Mouse (Mus musculus) kidney, embryonic 16.5 days (tissue): ENCODE results near the gene Fam83f. TPM values are rescaled to one million over a fixed set of nuclear protein-coding genes. Genes with fewer than 3 reads are reported as not detected.
"Not testable (repeated sequence)": the region's sequence is repeated elsewhere in the genome, so short reads cannot be mapped to it uniquely, and the experiment has no call there.

Experiments
- ATAC-seq: fragments of 200-750 bp; cut with Nextera tagmentation; 2 replicates; pipeline ENCODE4 v1.8.0; 2017; ENCODE audit warnings: moderate TSS enrichment; ENCODE audit not compliant: low FRiP score, low TSS enrichment
- H3K27ac ChIP-seq: fragments of 300-500 bp; sonication (generic); 2 replicates; pipeline ENCODE4 v1.5.1; 2014; ENCODE audit warnings: low read length
- H3K27me3 ChIP-seq: fragments of 300-500 bp; sonication (generic); 2 replicates; pipeline ENCODE4 v1.6.1; 2014; ENCODE audit warnings: low read length, control low read depth, mixed read lengths; ENCODE audit not compliant: insufficient read depth
- H3K36me3 ChIP-seq: fragments of 300-500 bp; sonication (generic); 2 replicates; pipeline ENCODE4 v1.6.1; 2014; ENCODE audit warnings: low read length, control low read depth, mixed read lengths; ENCODE audit not compliant: insufficient read depth
- H3K4me1 ChIP-seq: fragments of 300-500 bp; sonication (generic); 2 replicates; pipeline ENCODE4 v1.6.1; 2014; ENCODE audit warnings: low read length, control low read depth, mixed read lengths; ENCODE audit not compliant: insufficient read depth
- H3K4me2 ChIP-seq: fragments of 300-500 bp; sonication (generic); replicated peaks from 2 replicates; pipeline ENCODE4 v1.6.1; 2014; ENCODE audit warnings: low read depth, low read length
- H3K4me3 ChIP-seq: fragments of 300-500 bp; sonication (generic); 2 replicates; pipeline ENCODE4 v1.5.1; 2014; ENCODE audit warnings: mild to moderate bottlenecking, low read length
- H3K9ac ChIP-seq: fragments of 300-500 bp; sonication (generic); replicated peaks from 2 replicates; pipeline ENCODE4 v1.6.1; 2014; ENCODE audit warnings: low read length
- H3K9me3 ChIP-seq: fragments of 300-500 bp; sonication (generic); 2 replicates; pipeline ENCODE4 v1.6.1; 2016; ENCODE audit warnings: low read length, control low read depth
- WGBS: fragments of 180-500 bp; shearing (Covaris S2); extraction: QIAGEN DNeasy Blood & Tissue Kit; methylation state at CpG from one replicate; pipeline ENCODE4 v1.1.7; 2014; 5-methylcytosine and 5-hydroxymethylcytosine counted together
- polyA plus RNA-seq: library from polyadenylated mRNA; unstranded; fragments of >200 nt; fragmentation: Nextera tagmentation; extraction: Ambion mirVana; gene quantifications from 2 replicates; pipeline ENCODE4 v1.2.1, GENCODE M21; 2015

Fam83f gene
- polyA plus RNA-seq, 1 experiment from 2014 or later = 5.4 TPM

DNA sequence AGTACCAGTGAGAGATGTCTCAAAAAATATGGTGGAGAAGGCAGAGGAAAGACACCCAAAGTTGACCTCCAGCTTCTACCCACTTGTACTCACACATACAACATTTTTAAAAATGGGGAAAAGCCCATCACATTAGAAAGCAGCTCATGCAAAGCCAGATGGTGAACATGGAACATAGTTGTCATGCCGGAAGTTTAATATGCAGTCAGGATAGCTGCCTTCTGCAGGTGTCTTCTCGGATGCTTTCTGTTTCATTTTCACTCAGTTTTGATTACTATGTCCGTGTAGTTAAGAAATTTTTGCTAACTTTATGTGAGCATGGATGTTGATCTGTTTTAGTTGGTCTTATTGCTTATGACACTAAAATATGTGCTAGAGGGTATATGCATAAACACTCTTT, 63.7 kb downstream of the Fam83f start:
- Histone ChIP-seq H3K27me3 (no peaks in the 10 kb centered on the region), H3K36me3 (no peaks in the 10 kb centered on the region), H3K4me1 (peaks cover 16% of the 10 kb centered on the region), H3K27ac (no peak overlapping the region), H3K4me2 (no peak overlapping the region), H3K4me3 (no peak overlapping the region), H3K9me3 (no peaks in the 10 kb centered on the region), H3K9ac (no peak overlapping the region)
- 90% methylated on average over 3 of the region's 3 CpGs for WGBS
- ATAC-seq = no peak

DNA sequence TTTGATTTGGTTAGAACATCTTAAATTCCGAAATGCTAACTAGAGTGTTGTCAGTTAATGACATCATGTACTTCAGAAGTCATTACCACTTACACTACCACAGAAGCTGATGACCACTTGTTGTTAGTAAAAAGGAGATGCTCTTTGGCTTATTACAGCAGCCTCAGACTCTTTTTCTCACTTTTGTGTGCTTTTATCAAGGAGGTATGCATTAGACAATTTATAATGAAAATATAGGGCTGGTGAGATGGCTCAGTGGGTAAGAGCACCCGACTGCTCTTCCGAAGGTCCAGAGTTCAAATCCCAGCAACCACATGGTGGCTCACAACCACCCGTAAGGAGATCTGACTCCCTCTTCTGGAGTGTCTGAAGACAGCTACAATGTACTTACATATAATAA, 64.1 kb downstream of the Fam83f start:
- H3K27ac ChIP-seq, H3K36me3 ChIP-seq, H3K4me2 ChIP-seq, H3K4me3 ChIP-seq, ATAC-seq, H3K27me3 ChIP-seq, H3K9me3 ChIP-seq, H3K9ac ChIP-seq: not testable (repeated sequence)
- 94% methylated on average over 3 of the region's 4 CpGs for WGBS
- peaks cover 16% of the 10 kb centered on the region for H3K4me1 ChIP-seq

DNA sequence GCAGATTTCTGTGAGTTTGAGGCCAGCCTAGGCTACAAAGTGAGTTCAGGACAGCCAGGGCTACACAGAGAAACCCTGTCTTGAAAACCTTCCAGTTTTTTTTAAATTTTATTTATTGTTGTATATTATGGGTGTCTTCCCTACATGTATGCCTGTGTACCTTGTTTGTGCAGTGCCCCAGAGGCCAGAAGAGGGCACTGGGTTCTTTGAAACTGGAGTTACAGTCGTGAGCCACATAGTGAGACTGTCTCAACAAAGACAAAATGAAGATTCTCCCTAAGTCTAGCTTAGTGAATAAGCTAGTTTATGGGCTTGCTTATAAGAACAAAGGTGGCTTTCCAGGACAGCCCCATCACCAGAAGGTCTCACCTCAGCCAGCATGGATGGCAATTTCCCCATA, 64.9 kb downstream of the Fam83f start:
- Histone ChIP-seq H3K36me3 (no peaks in the 10 kb centered on the region), H3K9ac (no peak overlapping the region), H3K27me3 (no peaks in the 10 kb centered on the region), H3K9me3 (no peaks in the 10 kb centered on the region), H3K27ac (no peak overlapping the region), H3K4me1 (peaks cover 12% of the 10 kb centered on the region), H3K4me2 (no peak overlapping the region), H3K4me3 (no peak overlapping the region)
- ATAC-seq = no peak
- WGBS = 43% methylated on average over 1 of the region's 1 CpGs

GRCm38 (mm10) chr15:80738244-80738643, 66.6 kb downstream of the Fam83f start:
- 95% methylated on average over 2 of the region's 2 CpGs for WGBS
- Histone ChIP-seq H3K27me3 (no peaks in the 10 kb centered on the region), H3K4me2 (no peak overlapping the region), H3K27ac (no peak overlapping the region), H3K9me3 (no peaks in the 10 kb centered on the region), H3K36me3 (no peaks in the 10 kb centered on the region), H3K9ac (no peak overlapping the region), H3K4me1 (no peaks in the 10 kb centered on the region), H3K4me3 (no peak overlapping the region)
- no peak for ATAC-seq

DNA sequence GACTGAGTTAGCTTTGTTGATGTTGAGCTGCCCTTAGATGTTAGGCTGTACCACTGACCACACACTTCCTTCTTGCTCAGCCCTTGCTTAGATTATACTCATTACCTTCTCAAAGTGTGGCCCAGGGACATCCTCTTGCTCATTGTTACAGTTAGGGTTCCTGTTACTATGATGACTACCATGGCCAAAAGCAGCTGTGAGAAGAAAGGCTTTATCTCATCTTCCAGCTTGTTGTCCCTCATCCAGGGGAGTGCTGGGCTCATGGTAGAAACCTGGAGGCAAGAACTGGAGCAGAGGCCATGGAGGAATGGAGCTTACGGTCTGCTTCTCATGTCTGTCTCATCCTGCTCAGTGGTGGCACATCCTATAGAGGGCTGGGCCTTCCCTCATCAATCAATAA, 68.3 kb downstream of the Fam83f start:
- Histone ChIP-seq H3K9me3 (no peaks in the 10 kb centered on the region), H3K4me2 (no peak overlapping the region), H3K9ac (no peak overlapping the region), H3K36me3 (no peaks in the 10 kb centered on the region), H3K4me1 (no peaks in the 10 kb centered on the region), H3K4me3 (no peak overlapping the region), H3K27ac (no peak overlapping the region), H3K27me3 (no peaks in the 10 kb centered on the region)
- WGBS = 83% methylated on average over 1 of the region's 1 CpGs
- no peak for ATAC-seq

- 91% methylated on average over 1 of the region's 1 CpGs for WGBS
- no peak overlapping the region for H3K4me2 ChIP-seq
- no peak for ATAC-seq
- H3K9ac ChIP-seq = no peak overlapping the region
- no peak overlapping the region for H3K4me3 ChIP-seq
- no peak overlapping the region for H3K27ac ChIP-seq
- H3K4me1 ChIP-seq = no peaks in the 10 kb centered on the region
- H3K36me3 ChIP-seq = no peaks in the 10 kb centered on the region
- H3K9me3 ChIP-seq = no peaks in the 10 kb centered on the region
- H3K27me3 ChIP-seq = no peaks in the 10 kb centered on the region
Observed at GRCm38 (mm10) chr15:80741836-80742235, 70.2 kb downstream of the Fam83f start.

DNA sequence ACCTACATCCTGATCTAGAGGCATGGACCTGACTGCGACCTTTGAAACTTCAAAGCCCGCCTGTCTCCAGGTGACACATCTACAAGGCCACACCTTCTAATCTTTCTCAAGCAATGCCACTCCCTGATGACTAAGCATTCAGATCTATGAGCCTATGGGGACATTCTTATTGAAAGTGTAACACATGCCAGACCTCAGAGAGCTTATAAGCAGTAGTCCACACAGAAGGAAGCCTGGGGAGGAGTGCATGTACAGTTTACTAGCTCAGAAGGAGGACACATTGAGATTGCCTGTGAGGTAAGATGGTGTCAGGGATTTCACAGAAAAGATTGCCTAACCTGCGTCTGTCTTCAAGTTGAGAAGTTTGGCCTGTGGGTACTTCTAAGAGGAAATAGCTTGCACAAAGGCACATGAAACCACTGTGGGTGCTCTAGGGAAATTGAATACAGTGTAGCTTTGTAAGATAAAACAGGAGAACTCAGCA, 71.4 kb downstream of the Fam83f start:
- H3K9me3 ChIP-seq = no peaks in the 10 kb centered on the region
- H3K4me3 ChIP-seq = no peak overlapping the region
- 85% methylated on average over 3 of the region's 3 CpGs for WGBS
- no peaks in the 10 kb centered on the region for H3K36me3 ChIP-seq
- H3K4me2 ChIP-seq = no peak overlapping the region
- no peak for ATAC-seq
- H3K27ac ChIP-seq = no peak overlapping the region
- no peak overlapping the region for H3K9ac ChIP-seq
- no peaks in the 10 kb centered on the region for H3K4me1 ChIP-seq
- no peaks in the 10 kb centered on the region for H3K27me3 ChIP-seq

DNA sequence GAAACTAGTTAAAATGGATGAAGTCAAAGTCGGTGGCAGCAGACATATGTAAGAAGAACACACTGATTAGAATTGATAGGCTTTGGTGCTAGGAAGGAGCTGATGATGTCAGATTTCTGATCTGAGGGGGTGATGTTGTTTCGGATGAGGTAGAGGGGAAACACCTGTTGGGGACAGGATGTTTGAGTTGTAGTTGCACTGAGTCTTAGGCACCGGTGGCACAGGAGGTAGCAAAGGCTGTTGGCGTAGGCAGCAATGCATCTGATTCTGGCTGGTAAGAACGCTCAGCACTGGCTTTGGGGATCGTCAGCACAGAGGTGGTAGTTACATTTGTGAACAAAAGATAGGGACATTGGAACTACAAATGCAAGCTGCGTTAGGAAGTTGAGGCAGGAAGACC, 72.0 kb downstream of the Fam83f start:
- H3K4me3 ChIP-seq = no peak overlapping the region
- no peak overlapping the region for H3K4me2 ChIP-seq
- no peak overlapping the region for H3K27ac ChIP-seq
- no peaks in the 10 kb centered on the region for H3K27me3 ChIP-seq
- no peaks in the 10 kb centered on the region for H3K4me1 ChIP-seq
- 84% methylated on average over 7 of the region's 7 CpGs for WGBS
- H3K36me3 ChIP-seq = no peaks in the 10 kb centered on the region
- H3K9me3 ChIP-seq = no peaks in the 10 kb centered on the region
- no peak for ATAC-seq
- no peak overlapping the region for H3K9ac ChIP-seq

GRCm38 (mm10) chr15:80744667-80745422, 73.2 kb downstream of the Fam83f start:
- H3K36me3 ChIP-seq = no peaks in the 10 kb centered on the region
- H3K4me1 ChIP-seq = no peaks in the 10 kb centered on the region
- H3K27me3 ChIP-seq = no peaks in the 10 kb centered on the region
- no peak overlapping the region for H3K9ac ChIP-seq
- H3K4me2 ChIP-seq = no peak overlapping the region
- no peak for ATAC-seq
- H3K4me3 ChIP-seq = no peak overlapping the region
- no peaks in the 10 kb centered on the region for H3K9me3 ChIP-seq
- WGBS = 89% methylated on average over 3 of the region's 3 CpGs
- H3K27ac ChIP-seq = no peak overlapping the region

GRCm38 (mm10) chr15:80748979-80749378, 77.3 kb downstream of the Fam83f start:
- Histone ChIP-seq H3K27me3 (no peaks in the 10 kb centered on the region), H3K36me3 (no peaks in the 10 kb centered on the region), H3K9ac (no peak overlapping the region), H3K27ac (no peak overlapping the region), H3K4me2 (no peak overlapping the region), H3K9me3 (no peaks in the 10 kb centered on the region), H3K4me3 (no peak overlapping the region), H3K4me1 (no peaks in the 10 kb centered on the region)
- no peak for ATAC-seq
- WGBS = 75% methylated on average over 5 of the region's 5 CpGs
